Mouse (Mus musculus): ENCODE data around the gene Lmod2. TPM values are rescaled to one million over a fixed set of nuclear protein-coding genes. Genes with fewer than 3 reads are reported as not detected.

The Lmod2 gene
- polyA plus RNA-seq, 1 experiment from 2014 or later = 10.7 TPM

- H3K4me2 ChIP-seq (ENCODE audit: low read depth, low read length) = no peak overlapping the region
- 24% methylated on average over 10 of the region's 10 CpGs for WGBS
- no peaks in the 10 kb centered on the region for H3K36me3 ChIP-seq (ENCODE audit: control insufficient read depth, insufficient read depth, low read length)
- H3K27ac ChIP-seq (replicated peaks; ENCODE audit: low read depth, low read length) = no peak overlapping the region
- H3K27me3 ChIP-seq (replicated peaks; ENCODE audit: control insufficient read depth, insufficient read depth, low read length) = no peaks in the 10 kb centered on the region
- no peaks in the 10 kb centered on the region for H3K4me1 ChIP-seq (ENCODE audit: control insufficient read depth, insufficient read depth, low read length)
- DNase-seq (ENCODE audit: low spot score) = peak; percentile 56
- H3K9me3 ChIP-seq (ENCODE audit: control insufficient read depth, low read length) = no peaks in the 10 kb centered on the region
- ATAC-seq (ENCODE audit: low read depth) = peak; percentile 91
- H3K4me3 ChIP-seq (ENCODE audit: low read depth, low read length) = no peak overlapping the region
- no peak overlapping the region for H3K9ac ChIP-seq (ENCODE audit: low read depth, low read length)
Measured at GRCm38 (mm10) chr6:24591525-24592218, 5.9 kb upstream of the Lmod2 start.

- no peak overlapping the region for H3K4me2 ChIP-seq (ENCODE audit: low read depth, low read length)
- H3K27me3 ChIP-seq (replicated peaks; ENCODE audit: control insufficient read depth, insufficient read depth, low read length) = no peaks in the 10 kb centered on the region
- no peak for DNase-seq (ENCODE audit: low spot score)
- no peak overlapping the region for H3K27ac ChIP-seq (replicated peaks; ENCODE audit: low read depth, low read length)
- 90% methylated on average over 6 of the region's 6 CpGs for WGBS
- no peak for ATAC-seq (ENCODE audit: low read depth)
- no peaks in the 10 kb centered on the region for H3K4me1 ChIP-seq (ENCODE audit: control insufficient read depth, insufficient read depth, low read length)
- H3K9ac ChIP-seq (ENCODE audit: low read depth, low read length) = no peak overlapping the region
- no peaks in the 10 kb centered on the region for H3K9me3 ChIP-seq (ENCODE audit: control insufficient read depth, low read length)
- H3K4me3 ChIP-seq (ENCODE audit: low read depth, low read length) = no peak overlapping the region
- no peaks in the 10 kb centered on the region for H3K36me3 ChIP-seq (ENCODE audit: control insufficient read depth, insufficient read depth, low read length)
Measured at GRCm38 (mm10) chr6:24599179-24599578, 1.6 kb downstream of the Lmod2 start.

GRCm38 (mm10) chr6:24599639-24600038 is 2.1 kb downstream of the Lmod2 start:
- Histone ChIP-seq H3K9ac (ENCODE audit: low read depth, low read length) (no peak overlapping the region), H3K27ac (replicated peaks; ENCODE audit: low read depth, low read length) (no peak overlapping the region), H3K4me1 (ENCODE audit: control insufficient read depth, insufficient read depth, low read length) (no peaks in the 10 kb centered on the region), H3K4me3 (ENCODE audit: low read depth, low read length) (no peak overlapping the region), H3K4me2 (ENCODE audit: low read depth, low read length) (no peak overlapping the region), H3K36me3 (ENCODE audit: control insufficient read depth, insufficient read depth, low read length) (no peaks in the 10 kb centered on the region), H3K27me3 (replicated peaks; ENCODE audit: control insufficient read depth, insufficient read depth, low read length) (no peaks in the 10 kb centered on the region), H3K9me3 (ENCODE audit: control insufficient read depth, low read length) (no peaks in the 10 kb centered on the region)
- ATAC-seq (ENCODE audit: low read depth) (peak; percentile 87), DNase-seq (ENCODE audit: low spot score) (peak; percentile 25)
- 81% methylated on average over 5 of the region's 5 CpGs for WGBS

- Histone ChIP-seq H3K9me3 (ENCODE audit: control insufficient read depth, low read length) (no peaks in the 10 kb centered on the region), H3K4me2 (ENCODE audit: low read depth, low read length) (no peak overlapping the region), H3K36me3 (ENCODE audit: control insufficient read depth, insufficient read depth, low read length) (no peaks in the 10 kb centered on the region), H3K27ac (replicated peaks; ENCODE audit: low read depth, low read length) (no peak overlapping the region), H3K4me1 (ENCODE audit: control insufficient read depth, insufficient read depth, low read length) (no peaks in the 10 kb centered on the region), H3K27me3 (replicated peaks; ENCODE audit: control insufficient read depth, insufficient read depth, low read length) (no peaks in the 10 kb centered on the region), H3K9ac (ENCODE audit: low read depth, low read length) (no peak overlapping the region), H3K4me3 (ENCODE audit: low read depth, low read length) (no peak overlapping the region)
- 84% methylated on average over 6 of the region's 6 CpGs for WGBS
- no peak for ATAC-seq (ENCODE audit: low read depth)
- no peak for DNase-seq (ENCODE audit: low spot score)
Measured at GRCm38 (mm10) chr6:24600134-24600533, 2.6 kb downstream of the Lmod2 start.

- Histone ChIP-seq H3K4me2 (ENCODE audit: low read depth, low read length) (no peak overlapping the region), H3K9me3 (ENCODE audit: control insufficient read depth, low read length) (no peaks in the 10 kb centered on the region), H3K27ac (replicated peaks; ENCODE audit: low read depth, low read length) (no peak overlapping the region), H3K36me3 (ENCODE audit: control insufficient read depth, insufficient read depth, low read length) (no peaks in the 10 kb centered on the region), H3K4me1 (ENCODE audit: control insufficient read depth, insufficient read depth, low read length) (no peaks in the 10 kb centered on the region), H3K9ac (ENCODE audit: low read depth, low read length) (no peak overlapping the region), H3K27me3 (replicated peaks; ENCODE audit: control insufficient read depth, insufficient read depth, low read length) (no peaks in the 10 kb centered on the region), H3K4me3 (ENCODE audit: low read depth, low read length) (no peak overlapping the region)
- WGBS = 76% methylated on average over 4 of the region's 4 CpGs
- DNase-seq (ENCODE audit: low spot score) (no peak), ATAC-seq (ENCODE audit: low read depth) (no peak)
Measured at GRCm38 (mm10) chr6:24600726-24601125, 3.2 kb downstream of the Lmod2 start.

GRCm38 (mm10) chr6:24601668-24602067 is 4.1 kb downstream of the Lmod2 start:
- no peak overlapping the region for H3K9ac ChIP-seq (ENCODE audit: low read depth, low read length)
- no peaks in the 10 kb centered on the region; the same call in 1 of the 2 replicates for H3K9me3 ChIP-seq (ENCODE audit: control insufficient read depth, low read length)
- H3K27ac ChIP-seq (replicated peaks; ENCODE audit: low read depth, low read length) = no peak overlapping the region
- WGBS = 32% methylated on average over 1 of the region's 1 CpGs
- H3K4me1 ChIP-seq (ENCODE audit: control insufficient read depth, insufficient read depth, low read length) = no peaks in the 10 kb centered on the region
- H3K4me2 ChIP-seq (ENCODE audit: low read depth, low read length) = no peak overlapping the region
- no peaks in the 10 kb centered on the region for H3K27me3 ChIP-seq (replicated peaks; ENCODE audit: control insufficient read depth, insufficient read depth, low read length)
- DNase-seq (ENCODE audit: low spot score) (no peak), ATAC-seq (ENCODE audit: low read depth) (no peak)
- H3K36me3 ChIP-seq (ENCODE audit: control insufficient read depth, insufficient read depth, low read length) = no peaks in the 10 kb centered on the region
- H3K4me3 ChIP-seq (ENCODE audit: low read depth, low read length) = no peak overlapping the region

GRCm38 (mm10) chr6:24602351-24602750 is 4.8 kb downstream of the Lmod2 start:
- Histone ChIP-seq H3K9ac (ENCODE audit: low read depth, low read length) (no peak overlapping the region), H3K4me3 (ENCODE audit: low read depth, low read length) (no peak overlapping the region), H3K4me2 (ENCODE audit: low read depth, low read length) (no peak overlapping the region), H3K36me3 (ENCODE audit: control insufficient read depth, insufficient read depth, low read length) (no peaks in the 10 kb centered on the region), H3K27ac (replicated peaks; ENCODE audit: low read depth, low read length) (no peak overlapping the region), H3K4me1 (ENCODE audit: control insufficient read depth, insufficient read depth, low read length) (no peaks in the 10 kb centered on the region), H3K27me3 (replicated peaks; ENCODE audit: control insufficient read depth, insufficient read depth, low read length) (no peaks in the 10 kb centered on the region), H3K9me3 (ENCODE audit: control insufficient read depth, low read length) (no peaks in the 10 kb centered on the region; the same call in 1 of the 2 replicates)
- ATAC-seq (ENCODE audit: low read depth) = no peak
- 68% methylated on average over 3 of the region's 3 CpGs for WGBS
- no peak for DNase-seq (ENCODE audit: low spot score)

GRCm38 (mm10) chr6:24602993-24603392 is 5.4 kb downstream of the Lmod2 start:
- Histone ChIP-seq H3K9me3 (ENCODE audit: control insufficient read depth, low read length) (no peaks in the 10 kb centered on the region; the same call in 1 of the 2 replicates), H3K36me3 (ENCODE audit: control insufficient read depth, insufficient read depth, low read length) (no peaks in the 10 kb centered on the region), H3K4me2 (ENCODE audit: low read depth, low read length) (no peak overlapping the region), H3K4me3 (ENCODE audit: low read depth, low read length) (no peak overlapping the region), H3K27me3 (replicated peaks; ENCODE audit: control insufficient read depth, insufficient read depth, low read length) (no peaks in the 10 kb centered on the region), H3K27ac (replicated peaks; ENCODE audit: low read depth, low read length) (no peak overlapping the region), H3K4me1 (ENCODE audit: control insufficient read depth, insufficient read depth, low read length) (no peaks in the 10 kb centered on the region), H3K9ac (ENCODE audit: low read depth, low read length) (no peak overlapping the region)
- ATAC-seq (ENCODE audit: low read depth) (no peak), DNase-seq (ENCODE audit: low spot score) (no peak)
- 86% methylated on average over 5 of the region's 5 CpGs for WGBS

GRCm38 (mm10) chr6:24604289-24604688 is 6.7 kb downstream of the Lmod2 start:
- Histone ChIP-seq H3K9me3 (ENCODE audit: control insufficient read depth, low read length) (no peaks in the 10 kb centered on the region; the same call in 1 of the 2 replicates), H3K9ac (ENCODE audit: low read depth, low read length) (no peak overlapping the region), H3K27ac (replicated peaks; ENCODE audit: low read depth, low read length) (no peak overlapping the region), H3K27me3 (replicated peaks; ENCODE audit: control insufficient read depth, insufficient read depth, low read length) (no peaks in the 10 kb centered on the region), H3K4me1 (ENCODE audit: control insufficient read depth, insufficient read depth, low read length) (no peaks in the 10 kb centered on the region), H3K4me3 (ENCODE audit: low read depth, low read length) (no peak overlapping the region), H3K36me3 (ENCODE audit: control insufficient read depth, insufficient read depth, low read length) (no peaks in the 10 kb centered on the region), H3K4me2 (ENCODE audit: low read depth, low read length) (no peak overlapping the region)
- 93% methylated on average over 7 of the region's 7 CpGs for WGBS
- DNase-seq (ENCODE audit: low spot score) = no peak
- no peak for ATAC-seq (ENCODE audit: low read depth)

Measured in embryonic facial prominence, embryonic 14.5 days (tissue).